In genomic region chr2:71290107-71290775, GRCm38 (mm10) we compare ENCODE assay signal across 7 mouse cellular contexts.
DNase-seq lines count a peak whose midpoint lies in the region; ATAC-seq and TF ChIP-seq lines count a peak whose summit lies in the region.

No protein-coding gene starts in this region.

- no peak for TF ChIP-seq CTCF in stomach, postnatal 0 days (IDR thresholded peaks at IDR 0.05; ENCODE audit: low read depth)

- intact Hi-C loops in heart, postnatal 10 days (cut with DNase I) = no loop called here

- peak overlapping the region; percentile 31; the same call in 1 of the 2 replicates for H3K27ac ChIP-seq in forebrain, embryonic 11.5 days (ENCODE audit: low read depth, low read length)
- no peak overlapping the region for H3K27ac ChIP-seq in stomach, postnatal 0 days (replicated peaks)

- ATAC-seq in forebrain, embryonic 11.5 days (replicated peaks; ENCODE audit: low FRiP score) = no peak; the same call in 1 of the 2 replicates
- ATAC-seq in stomach, postnatal 0 days (ENCODE audit: low FRiP score, low TSS enrichment) = peak; percentile 35; the same call in 1 of the 2 replicates

- 38% methylated on average over 6 of the region's 6 CpGs for WGBS in forebrain, embryonic 11.5 days
- WGBS in stomach, postnatal 0 days = 66% methylated on average over 6 of the region's 6 CpGs

- DNase-seq in layer of hippocampus, adult 11-12 months (ENCODE audit: low spot score) = peak; percentile 34
- DNase-seq in layer of hippocampus, adult 9-10 months (ENCODE audit: low spot score) = no peak
- DNase-seq in forebrain, embryonic 11.5 days (ENCODE audit: low spot score) = peak; percentile 55
- peak; percentile 14 to 19 for DNase-seq in layer of hippocampus, postnatal 25 days (ENCODE audit: extremely low spot score in 1 of 2, low spot score in 1 of 2)
- DNase-seq in stomach, postnatal 0 days (ENCODE audit: low spot score) = no peak
- no peak for DNase-seq in heart, postnatal 10 days
- no peak for DNase-seq in T-cell, adult 2 months (ENCODE audit: low spot score)

- H3K27me3 ChIP-seq in forebrain, embryonic 11.5 days (ENCODE audit: control insufficient read depth, insufficient read depth, low read length) = no peaks in the 10 kb centered on the region
- no peaks in the 10 kb centered on the region for H3K27me3 ChIP-seq in stomach, postnatal 0 days (ENCODE audit: control insufficient read depth, insufficient read depth, low read length)

- H3K4me1 ChIP-seq in forebrain, embryonic 11.5 days (replicated peaks; ENCODE audit: control insufficient read depth, insufficient read depth, low read length) = no peaks in the 10 kb centered on the region; the same call in 1 of the 2 replicates
- H3K4me1 ChIP-seq in stomach, postnatal 0 days (replicated peaks; ENCODE audit: control insufficient read depth, insufficient read depth) = no peaks in the 10 kb centered on the region

- TF ChIP-seq EP300 in stomach, postnatal 0 days (optimal IDR thresholded peaks at IDR 0.05) = no peak

- no peak overlapping the region for H3K4me2 ChIP-seq in forebrain, embryonic 11.5 days (ENCODE audit: low read depth, low read length, severe bottlenecking)
- H3K4me2 ChIP-seq in stomach, postnatal 0 days (replicated peaks; ENCODE audit: low read depth) = no peak overlapping the region

- H3K9ac ChIP-seq in forebrain, embryonic 11.5 days (ENCODE audit: low read length) = no peak overlapping the region
- no peak overlapping the region for H3K9ac ChIP-seq in stomach, postnatal 0 days (ENCODE audit: low read length)

- no peaks in the 10 kb centered on the region; the same call in 1 of the 2 replicates for H3K36me3 ChIP-seq in forebrain, embryonic 11.5 days (ENCODE audit: control insufficient read depth, insufficient read depth, low read length)
- H3K36me3 ChIP-seq in stomach, postnatal 0 days (ENCODE audit: control insufficient read depth, insufficient read depth, low read length) = no peaks in the 10 kb centered on the region; the same call in 1 of the 2 replicates

- H3K4me3 ChIP-seq in forebrain, embryonic 11.5 days (ENCODE audit: low read depth, low read length) = no peak overlapping the region
- no peak overlapping the region for H3K4me3 ChIP-seq in stomach, postnatal 0 days (ENCODE audit: low read depth, low read length)

- H3K9me3 ChIP-seq in forebrain, embryonic 11.5 days (ENCODE audit: control insufficient read depth, low read length) = no peaks in the 10 kb centered on the region
- no peaks in the 10 kb centered on the region for H3K9me3 ChIP-seq in stomach, postnatal 0 days (ENCODE audit: control insufficient read depth, low read length)

Comparison
In these comparisons a context has a peak if more than half of its experiments do, and no peak if none do; other contexts are left out.
1. DNase-seq: peak in layer of hippocampus, adult 11-12 months (single experiment), forebrain, embryonic 11.5 days (single experiment) and layer of hippocampus, postnatal 25 days (2 of 2); none in layer of hippocampus, adult 9-10 months (single experiment), stomach, postnatal 0 days (single experiment), heart, postnatal 10 days (0 of 2) and T-cell, adult 2 months (single experiment).